Mouse (Mus musculus): ENCODE measurements around the gene Slc12a9. TPM values are rescaled to one million over a fixed set of nuclear protein-coding genes. Genes with fewer than 3 reads are reported as not detected.

Slc12a9 gene
- polyA plus RNA-seq, 1 experiment = 21.6 TPM

- no peaks in the 10 kb centered on the region for H3K27me3 ChIP-seq (replicated peaks; ENCODE audit: control insufficient read depth, insufficient read depth, low read length)
- 69% methylated on average over 4 of the region's 4 CpGs for WGBS
- peaks cover 6% of the 10 kb centered on the region; the same call in 1 of the 2 replicates for H3K4me1 ChIP-seq (ENCODE audit: control insufficient read depth, insufficient read depth, low read length)
- H3K36me3 ChIP-seq (ENCODE audit: control insufficient read depth, insufficient read depth, low read length) = peaks cover 8% of the 10 kb centered on the region
- no peak for DNase-seq
- no peak for TF ChIP-seq CTCF (conservative IDR thresholded peaks at IDR 0.05; ENCODE audit: insufficient read depth, insufficient read length, low read depth, low read length)
- TF ChIP-seq POLR2A (IDR thresholded peaks at IDR 0.05; ENCODE audit: low read depth, low read length) = no peak
- H3K4me3 ChIP-seq (ENCODE audit: insufficient read depth, low read depth, low read length) = no peak overlapping the region
- no peak overlapping the region for H3K27ac ChIP-seq (ENCODE audit: insufficient read depth, low read depth, low read length)
Measured at GRCm38 (mm10) chr5:137374521-137375080, 41.2 kb upstream of the Slc12a9 start.

- TF ChIP-seq CTCF (conservative IDR thresholded peaks at IDR 0.05; ENCODE audit: insufficient read depth, insufficient read length, low read depth, low read length) = no peak
- no peak for TF ChIP-seq POLR2A (IDR thresholded peaks at IDR 0.05; ENCODE audit: low read depth, low read length)
- Histone ChIP-seq H3K4me3 (ENCODE audit: insufficient read depth, low read depth, low read length) (no peak overlapping the region), H3K27me3 (replicated peaks; ENCODE audit: control insufficient read depth, insufficient read depth, low read length) (no peaks in the 10 kb centered on the region), H3K36me3 (ENCODE audit: control insufficient read depth, insufficient read depth, low read length) (peaks cover 8% of the 10 kb centered on the region), H3K27ac (ENCODE audit: insufficient read depth, low read depth, low read length) (peak overlapping the region; percentile 32; the same call in 1 of the 2 replicates), H3K4me1 (ENCODE audit: control insufficient read depth, insufficient read depth, low read length) (peaks cover 6% of the 10 kb centered on the region; the same call in 1 of the 2 replicates)
- DNase-seq = peak; percentile 25
- WGBS = 67% methylated on average over 12 of the region's 12 CpGs
Measured at GRCm38 (mm10) chr5:137373371-137373950, 40.1 kb upstream of the Slc12a9 start.

GRCm38 (mm10) chr5:137369665-137370064, 36.3 kb upstream of the Slc12a9 start:
- 91% methylated on average over 11 of the region's 11 CpGs for WGBS
- Histone ChIP-seq H3K27ac (ENCODE audit: insufficient read depth, low read depth, low read length) (no peak overlapping the region), H3K4me1 (ENCODE audit: control insufficient read depth, insufficient read depth, low read length) (no peaks in the 10 kb centered on the region), H3K4me3 (ENCODE audit: insufficient read depth, low read depth, low read length) (no peak overlapping the region), H3K27me3 (replicated peaks; ENCODE audit: control insufficient read depth, insufficient read depth, low read length) (no peaks in the 10 kb centered on the region), H3K36me3 (ENCODE audit: control insufficient read depth, insufficient read depth, low read length) (peaks cover 14% of the 10 kb centered on the region)
- TF ChIP-seq CTCF (conservative IDR thresholded peaks at IDR 0.05; ENCODE audit: insufficient read depth, insufficient read length, low read depth, low read length) (no peak), POLR2A (IDR thresholded peaks at IDR 0.05; ENCODE audit: low read depth, low read length) (no peak)
- DNase-seq = no peak

GRCm38 (mm10) chr5:137358382-137358781, 25.0 kb upstream of the Slc12a9 start:
- H3K27me3 ChIP-seq (replicated peaks; ENCODE audit: control insufficient read depth, insufficient read depth, low read length) = no peaks in the 10 kb centered on the region
- DNase-seq = peak; percentile 42
- TF ChIP-seq POLR2A (IDR thresholded peaks at IDR 0.05; ENCODE audit: low read depth, low read length) (no peak), CTCF (conservative IDR thresholded peaks at IDR 0.05; ENCODE audit: insufficient read depth, insufficient read length, low read depth, low read length) (0 out of 2 replicates have a peak, but pooled peaks have one; percentile 26)
- H3K4me3 ChIP-seq (ENCODE audit: insufficient read depth, low read depth, low read length) = no peak overlapping the region
- H3K27ac ChIP-seq (ENCODE audit: insufficient read depth, low read depth, low read length) = no peak overlapping the region
- no peaks in the 10 kb centered on the region for H3K4me1 ChIP-seq (ENCODE audit: control insufficient read depth, insufficient read depth, low read length)
- H3K36me3 ChIP-seq (ENCODE audit: control insufficient read depth, insufficient read depth, low read length) = peaks cover 10% of the 10 kb centered on the region
- 33% methylated on average over 7 of the region's 7 CpGs for WGBS

- no peak for DNase-seq
- Histone ChIP-seq H3K27ac (ENCODE audit: insufficient read depth, low read depth, low read length) (no peak overlapping the region), H3K4me3 (ENCODE audit: insufficient read depth, low read depth, low read length) (no peak overlapping the region), H3K36me3 (ENCODE audit: control insufficient read depth, insufficient read depth, low read length) (peaks cover 3% of the 10 kb centered on the region; the same call in 1 of the 2 replicates), H3K4me1 (ENCODE audit: control insufficient read depth, insufficient read depth, low read length) (peaks cover 10% of the 10 kb centered on the region; the same call in 1 of the 2 replicates), H3K27me3 (replicated peaks; ENCODE audit: control insufficient read depth, insufficient read depth, low read length) (no peaks in the 10 kb centered on the region)
- 69% methylated on average over 17 of the region's 17 CpGs for WGBS
- no peak for TF ChIP-seq CTCF (conservative IDR thresholded peaks at IDR 0.05; ENCODE audit: insufficient read depth, insufficient read length, low read depth, low read length)
- TF ChIP-seq POLR2A (IDR thresholded peaks at IDR 0.05; ENCODE audit: low read depth, low read length) = no peak
Measured at GRCm38 (mm10) chr5:137354091-137354490, 20.7 kb upstream of the Slc12a9 start.

GRCm38 (mm10) chr5:137352011-137352975, 18.9 kb upstream of the Slc12a9 start:
- peak overlapping the region; percentile 70 for H3K4me3 ChIP-seq (ENCODE audit: insufficient read depth, low read depth, low read length)
- H3K27ac ChIP-seq (ENCODE audit: insufficient read depth, low read depth, low read length) = peak overlapping the region; percentile 72
- H3K4me1 ChIP-seq (ENCODE audit: control insufficient read depth, insufficient read depth, low read length) = peaks cover 17% of the 10 kb centered on the region; the same call in 1 of the 2 replicates
- no peaks in the 10 kb centered on the region for H3K27me3 ChIP-seq (replicated peaks; ENCODE audit: control insufficient read depth, insufficient read depth, low read length)
- TF ChIP-seq POLR2A (IDR thresholded peaks at IDR 0.05; ENCODE audit: low read depth, low read length) (peak; percentile 44), CTCF (conservative IDR thresholded peaks at IDR 0.05; ENCODE audit: insufficient read depth, insufficient read length, low read depth, low read length) (no peak)
- H3K36me3 ChIP-seq (ENCODE audit: control insufficient read depth, insufficient read depth, low read length) = 0 out of 2 replicates have a peak, but pooled peaks cover 1% of the 10 kb centered on the region
- WGBS = 24% methylated on average over 16 of the region's 16 CpGs
- DNase-seq = peak; percentile 83
